Mouse (Mus musculus) splenic B cell, adult 2 months (primary cell): Measurements from ENCODE around the gene Prr15l.

Experiments used
- DNase-seq: peaks from one replicate; pipeline ENCODE4 v3.0.0-alpha.2; 2011; ENCODE audit warnings: low read depth, low spot score
- H3K27me3 ChIP-seq: 2 replicates; pipeline ENCODE4 v1.6.1; 2012; ENCODE audit warnings: mild to moderate bottlenecking, low read length, moderate library complexity, mixed read lengths; ENCODE audit not compliant: control insufficient read depth, poor library complexity, insufficient read depth, severe bottlenecking
- H3K36me3 ChIP-seq: 2 replicates; pipeline ENCODE4 v1.6.1; 2012; ENCODE audit warnings: mild to moderate bottlenecking, low read length, moderate library complexity, mixed read lengths; ENCODE audit not compliant: control insufficient read depth, poor library complexity, insufficient read depth, severe bottlenecking

Prr15l gene

DNA sequence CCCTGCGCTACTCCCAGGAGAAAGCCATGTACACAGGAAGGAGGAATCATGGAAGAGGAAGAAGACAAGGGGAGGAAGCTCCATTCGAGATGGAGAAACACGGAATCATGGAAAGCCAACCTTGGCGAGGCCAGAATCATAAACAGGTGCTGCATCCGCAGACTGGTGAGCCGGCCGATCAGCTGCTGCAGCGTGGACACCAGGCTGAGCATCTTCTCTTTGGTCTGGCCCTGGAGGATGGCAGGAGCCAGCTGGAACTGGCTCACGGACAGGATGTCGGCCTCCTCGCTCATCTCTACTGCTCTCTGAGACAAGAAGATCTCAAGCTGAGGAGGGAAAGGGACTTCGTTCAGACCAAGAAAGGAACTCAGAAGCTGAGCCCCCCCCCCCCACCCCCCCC, 19.3 kb upstream of the Prr15l start:
- Histone ChIP-seq H3K36me3 (no peaks in the 10 kb centered on the region; the same call in none of the 2 replicates), H3K27me3 (no peaks in the 10 kb centered on the region)
- DNase-seq: no peak

DNA sequence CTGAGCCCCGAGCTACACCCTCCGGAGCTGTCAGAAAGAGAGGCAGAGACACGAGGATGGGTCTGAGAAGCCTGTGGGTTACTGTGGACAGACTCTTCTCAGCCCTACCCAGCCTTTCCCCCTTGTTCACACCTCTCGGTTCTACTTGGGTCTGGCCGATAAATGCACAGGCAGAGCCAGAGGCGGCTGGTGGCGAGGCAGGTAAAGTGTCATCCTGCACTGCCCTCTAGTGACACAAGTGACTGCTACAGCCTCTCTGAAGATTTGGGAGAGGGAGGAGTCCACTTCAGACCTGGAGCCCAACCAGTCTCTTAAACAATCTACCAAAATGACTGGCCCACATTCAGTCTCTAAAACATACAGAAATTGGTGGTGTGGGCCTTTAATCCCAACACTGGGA, 17.9 kb upstream of the Prr15l start:
- H3K36me3 ChIP-seq: no peaks in the 10 kb centered on the region; the same call in none of the 2 replicates
- no peaks in the 10 kb centered on the region for H3K27me3 ChIP-seq
- DNase-seq: peak; percentile 82

DNA sequence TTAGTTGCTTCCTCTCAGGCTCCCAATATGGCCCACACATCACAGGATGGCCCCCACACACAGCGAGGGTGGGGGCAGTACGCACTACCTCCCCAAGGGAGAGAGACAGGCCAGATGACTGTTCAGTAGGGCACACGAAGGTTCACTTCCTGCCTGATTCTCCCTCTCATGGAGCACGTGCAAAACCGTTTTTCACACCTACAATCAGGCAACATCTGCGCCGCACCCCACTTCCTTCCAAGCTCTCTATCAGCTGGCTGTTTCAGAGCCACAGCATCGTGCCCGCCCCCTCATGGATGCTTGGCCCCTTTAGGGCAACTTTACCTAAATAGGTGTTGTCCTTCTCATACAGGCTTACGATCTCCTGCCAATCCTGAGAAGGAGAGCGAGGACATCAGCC, 15.2 kb upstream of the Prr15l start:
- DNase-seq: peak; percentile 38
- no peaks in the 10 kb centered on the region; the same call in none of the 2 replicates for H3K36me3 ChIP-seq
- H3K27me3 ChIP-seq: no peaks in the 10 kb centered on the region

DNA sequence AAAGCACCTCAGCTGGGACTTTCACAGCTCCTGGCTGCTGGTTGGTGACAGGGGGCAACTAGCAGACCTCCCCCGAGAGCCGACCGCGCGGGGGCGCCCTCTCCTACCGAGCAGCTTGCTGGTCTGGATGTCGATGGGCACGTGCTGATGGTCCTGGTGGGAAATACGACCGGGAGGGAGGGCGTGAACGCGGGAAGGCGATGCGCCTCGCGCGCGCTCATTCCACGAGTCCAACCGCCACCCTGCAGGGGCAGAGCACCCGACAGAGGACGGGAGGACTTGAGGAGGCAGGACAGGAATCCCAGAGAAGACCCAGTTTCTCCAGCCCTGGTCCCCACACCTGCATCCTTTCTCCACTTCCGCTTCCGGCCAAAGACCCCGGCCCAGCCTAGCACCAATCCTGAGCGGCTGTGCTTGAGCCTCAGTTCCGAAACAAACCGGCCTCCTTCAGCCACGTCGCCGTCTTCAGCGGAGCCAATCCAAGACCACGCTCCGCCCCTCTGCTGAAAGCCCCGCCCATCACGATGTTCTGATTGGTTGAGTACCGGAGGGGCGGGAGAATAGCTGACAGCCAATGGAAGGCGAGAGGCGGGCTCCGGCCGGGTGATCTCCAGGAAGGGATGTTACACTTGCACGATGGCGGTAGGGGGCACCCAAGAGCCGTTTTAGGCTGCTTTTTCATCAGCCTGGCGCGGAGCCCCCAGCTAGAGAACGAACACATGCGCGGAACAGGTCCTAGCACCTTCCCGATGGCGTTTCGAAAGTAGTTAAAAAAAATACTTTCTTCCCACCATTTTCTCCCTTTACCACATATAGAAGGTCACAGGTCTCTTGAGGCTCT, 11.6 kb upstream of the Prr15l start, which contains the start of gene Cdk5rap3:
TSS of gene Cdk5rap3 (minus strand) at position 453 of the 841 bp plus-strand sequence.
- Histone ChIP-seq H3K27me3 (no peaks in the 10 kb centered on the region), H3K36me3 (no peaks in the 10 kb centered on the region; the same call in 1 of the 2 replicates)
- peak; percentile 99 for DNase-seq

DNA sequence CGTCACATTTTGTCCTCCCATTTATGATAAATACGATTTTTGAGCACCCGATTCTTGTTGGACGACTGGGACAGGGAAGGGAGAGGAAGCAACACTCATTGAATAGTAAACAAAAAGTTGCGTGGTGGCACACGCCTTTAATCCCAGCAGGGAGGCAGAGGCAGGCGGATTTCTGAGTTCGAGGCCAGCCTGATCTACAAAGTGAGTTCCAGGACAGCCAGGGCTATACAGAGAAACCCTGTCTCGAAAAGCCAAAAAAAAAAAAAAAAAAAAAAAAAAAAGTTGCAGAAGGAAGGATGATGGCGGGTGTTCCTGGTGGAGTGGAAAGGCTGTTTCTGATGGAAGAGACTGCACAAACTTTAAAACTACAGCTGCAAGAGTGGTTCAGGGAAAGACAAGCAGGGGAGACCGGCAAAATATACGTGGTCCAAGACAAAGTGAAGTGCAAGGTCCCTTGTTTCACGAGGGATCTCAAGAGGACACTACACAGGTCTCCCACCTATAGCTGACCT, 11.0 kb upstream of the Prr15l start:
- H3K27me3 ChIP-seq: no peaks in the 10 kb centered on the region
- H3K36me3 ChIP-seq: no peaks in the 10 kb centered on the region
- DNase-seq: no peak

- no peaks in the 10 kb centered on the region for H3K27me3 ChIP-seq
- H3K36me3 ChIP-seq: no peaks in the 10 kb centered on the region
- DNase-seq: no peak
Measured at GRCm38 (mm10) chr11:96917415-96917814, 10.5 kb upstream of the Prr15l start.

DNA sequence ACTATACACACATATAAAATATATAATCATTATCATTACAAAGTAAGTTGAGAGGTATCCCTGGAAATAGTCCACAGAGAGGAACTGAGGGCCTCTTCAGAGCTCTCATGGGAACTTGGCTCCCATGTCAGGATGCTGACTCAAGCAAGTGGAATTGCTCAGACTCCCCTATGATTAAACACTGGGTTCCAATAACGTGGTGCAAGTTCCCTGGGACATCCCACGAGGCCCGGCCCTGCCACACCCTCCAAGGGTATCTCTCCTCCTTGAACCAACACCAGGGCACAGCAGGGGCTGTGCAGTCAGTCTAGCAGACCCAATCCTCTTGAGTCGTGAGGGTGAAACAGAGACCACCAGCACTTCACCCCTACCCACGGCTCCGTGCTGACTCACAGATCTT, 8.9 kb upstream of the Prr15l start:
- no peaks in the 10 kb centered on the region for H3K36me3 ChIP-seq
- DNase-seq: no peak
- H3K27me3 ChIP-seq: no peaks in the 10 kb centered on the region

GRCm38 (mm10) chr11:96924861-96925260, 3.0 kb upstream of the Prr15l start:
- DNase-seq: no peak
- Histone ChIP-seq H3K27me3 (no peaks in the 10 kb centered on the region), H3K36me3 (no peaks in the 10 kb centered on the region)

- H3K36me3 ChIP-seq: no peaks in the 10 kb centered on the region
- no peak for DNase-seq
Measured at GRCm38 (mm10) chr11:96925469-96926148, 2.3 kb upstream of the Prr15l start.

DNA sequence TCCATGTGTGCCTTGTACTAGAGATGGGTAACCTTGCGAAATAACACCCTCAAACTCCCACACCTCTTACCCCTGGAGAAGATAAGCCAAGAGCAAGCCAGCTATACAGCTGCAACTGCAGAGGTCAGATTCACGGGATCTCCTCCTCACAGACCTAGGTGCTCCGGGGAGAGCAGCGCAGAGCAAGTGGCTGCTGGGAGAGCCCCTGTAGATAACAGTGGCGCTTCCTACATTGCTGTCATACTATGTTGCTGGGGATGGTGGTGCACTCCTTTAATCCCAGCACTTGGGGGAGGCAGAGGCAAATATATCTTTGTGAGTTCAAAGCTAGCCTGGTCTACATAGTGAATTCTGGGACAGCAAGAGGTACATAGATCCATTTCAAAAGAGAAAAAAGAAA, 1.3 kb upstream of the Prr15l start:
- H3K27me3 ChIP-seq: no peaks in the 10 kb centered on the region
- no peak for DNase-seq
- no peaks in the 10 kb centered on the region for H3K36me3 ChIP-seq

More at GRCm38 (mm10) chr11:96925469-96926148, 2.3 kb upstream of the Prr15l start:
- no peaks in the 10 kb centered on the region for H3K27me3 ChIP-seq

- H3K36me3 ChIP-seq: no peaks in the 10 kb centered on the region
- H3K27me3 ChIP-seq: no peaks in the 10 kb centered on the region
- DNase-seq: no peak
Measured at GRCm38 (mm10) chr11:96928691-96929090, 787 bp downstream of the Prr15l start.

DNA sequence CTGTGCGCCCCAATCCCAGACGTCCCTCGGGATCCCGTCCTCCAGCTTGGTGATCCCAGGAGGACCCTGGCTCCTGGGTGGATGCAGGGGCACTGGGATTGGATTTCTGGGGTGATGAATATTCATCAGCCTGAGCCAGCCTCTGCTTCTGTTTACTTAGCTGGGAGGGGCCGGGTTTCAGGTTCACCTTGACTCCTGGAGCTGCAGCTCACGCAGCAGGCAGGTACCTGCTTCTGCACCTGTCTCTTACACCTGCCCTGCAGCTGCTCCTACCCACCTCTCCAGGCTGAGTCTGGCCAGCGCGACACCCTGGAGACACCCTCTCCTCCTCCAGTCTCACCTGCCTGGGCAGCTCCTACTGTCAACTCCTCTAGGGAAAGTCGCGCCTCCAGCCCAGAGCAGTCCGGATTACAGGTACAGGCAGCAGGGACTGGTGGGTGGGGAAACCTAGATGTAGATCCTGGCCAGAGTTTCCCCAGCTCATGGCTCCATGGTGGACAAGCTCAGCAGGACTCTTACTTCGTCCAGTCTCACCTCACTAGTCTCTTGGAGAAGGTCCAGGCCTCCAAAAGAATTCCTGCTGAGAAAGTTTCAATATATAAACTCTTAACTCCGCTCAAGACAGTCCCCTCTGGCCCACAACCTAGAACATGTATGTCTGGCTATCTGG, 1.3 kb downstream of the Prr15l start:
- H3K36me3 ChIP-seq: no peaks in the 10 kb centered on the region
- no peak for DNase-seq
- no peaks in the 10 kb centered on the region for H3K27me3 ChIP-seq

GRCm38 (mm10) chr11:96929766-96930331, 1.9 kb downstream of the Prr15l start:
- Histone ChIP-seq H3K36me3 (no peaks in the 10 kb centered on the region), H3K27me3 (no peaks in the 10 kb centered on the region)
- DNase-seq: no peak

DNA sequence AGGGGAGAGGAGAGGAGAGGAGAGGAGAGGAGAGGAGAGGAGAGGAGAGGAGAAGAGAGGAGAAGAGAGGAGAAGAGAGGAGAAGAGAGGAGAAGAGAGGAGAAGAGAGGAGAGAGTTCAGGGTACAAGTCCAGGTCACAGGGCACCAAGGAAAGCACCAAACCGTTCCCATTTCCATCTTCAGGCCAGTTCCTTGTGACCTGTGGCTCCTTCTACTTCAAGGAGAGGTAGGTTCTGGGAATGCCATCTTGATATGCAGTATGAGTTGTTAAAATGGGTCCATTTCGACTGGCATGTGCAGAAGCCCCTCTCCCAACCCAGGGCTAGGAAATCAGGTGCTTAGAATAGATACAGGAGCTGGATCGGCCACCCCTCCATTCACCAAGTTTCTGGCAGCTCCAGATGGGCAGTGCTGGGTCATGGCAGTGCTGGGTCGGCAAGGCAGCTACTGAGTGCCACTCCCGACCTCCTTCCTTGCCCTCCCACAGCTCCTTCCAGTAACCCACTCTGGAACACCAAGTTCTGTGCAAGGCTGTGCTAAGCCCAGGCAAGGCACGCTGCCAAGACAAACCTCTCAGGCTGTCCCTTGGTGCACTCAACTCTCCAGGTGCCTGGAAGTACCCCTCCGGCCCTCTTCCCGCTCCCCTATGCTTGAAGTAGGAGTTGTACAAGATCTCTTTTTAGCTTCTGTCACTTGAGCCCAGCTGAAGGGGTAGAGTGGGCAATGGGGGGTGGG, 3.6 kb downstream of the Prr15l start:
- DNase-seq: no peak
- H3K36me3 ChIP-seq: no peaks in the 10 kb centered on the region
- H3K27me3 ChIP-seq: no peaks in the 10 kb centered on the region
